Mouse (Mus musculus): ENCODE measurements at regions not wholly inside any gene's neighbourhood (a gene's known extent, or its start where the extent isn't known, plus 50 kb on each side); places are given as distances from the start of the nearest gene placed in this dataset.

- TF ChIP-seq CTCF (IDR thresholded peaks at IDR 0.05; ENCODE audit: borderline replicate concordance, insufficient read depth, low read length), result no peak
- TF ChIP-seq POLR2A (IDR thresholded peaks at IDR 0.05; ENCODE audit: low read depth, low read length), result no peak
Measured at GRCm38 (mm10) chr3:50595732-50596131, 152.3 kb upstream of the Slc7a11 start.

Measured in embryonic fibroblast, embryonic 13.5 days (primary cell).